Comparison of ENCODE assay signal across 16 mouse cellular contexts in genomic region chr2:180444957-180445785, GRCm38 (mm10). TPM values are rescaled to one million over a fixed set of nuclear protein-coding genes. Genes with fewer than 3 reads are reported as not detected.
DNase-seq lines count a peak whose midpoint lies in the region; ATAC-seq and TF ChIP-seq lines count a peak whose summit lies in the region.
"Had no signal": no experiment of that assay in that cellular context is flagged by ENCODE, and none has a peak within 500 bp of the region (broad histone marks: within the 10 kb centered on the region; RNA-seq: fewer than 3 reads in every experiment).

No protein-coding gene starts in this region.

- no peaks in the 10 kb centered on the region for H3K4me1 ChIP-seq in hindbrain, postnatal 0 days (ENCODE audit: insufficient read depth, low read length)
- H3K4me1 ChIP-seq in hindbrain, embryonic 13.5 days (replicated peaks) = 0 out of 2 replicates have a peak, but pooled peaks cover 3% of the 10 kb centered on the region
- peaks cover 22% of the 10 kb centered on the region for H3K4me1 ChIP-seq in bone marrow, adult 2 months (ENCODE audit: control insufficient read depth, insufficient read depth, low read length)

- H3K9me3 ChIP-seq in hindbrain, postnatal 0 days (ENCODE audit: low read length) = no peaks in the 10 kb centered on the region
- H3K9me3 ChIP-seq in hindbrain, embryonic 13.5 days = no peaks in the 10 kb centered on the region
- H3K9me3 ChIP-seq: heart, embryonic 10.5 days; liver, embryonic 12.5 days had no signal

- 36% methylated on average over 8 of the region's 9 CpGs for WGBS in hindbrain, postnatal 0 days
- 50% methylated on average over 8 of the region's 9 CpGs for WGBS in hindbrain, embryonic 13.5 days
- WGBS in bone marrow, adult 2 months = 2% methylated on average over 9 of the region's 9 CpGs

- H3K27ac ChIP-seq in hindbrain, postnatal 0 days = no peak overlapping the region
- H3K27ac ChIP-seq in hindbrain, embryonic 13.5 days = no peak overlapping the region
- peak overlapping the region; percentile 78 for H3K27ac ChIP-seq in bone marrow, adult 2 months (ENCODE audit: control insufficient read depth, insufficient read depth, low read depth, low read length, poor library complexity)
- H3K27ac ChIP-seq: heart, embryonic 10.5 days; layer of hippocampus, adult 2 months; liver, embryonic 12.5 days had no signal

- peak; percentile 3 for DNase-seq in hindbrain, postnatal 0 days (ENCODE audit: low spot score)
- DNase-seq in B cell, adult 2 months = peak; percentile 48 to 53
- peak; percentile 61 for DNase-seq in splenic B cell, adult 2 months (ENCODE audit: low read depth, low spot score)
- DNase-seq in adrenal gland, adult 8-10 months = no peak
- DNase-seq in left cerebral cortex, postnatal 36 days (ENCODE audit: low spot score in 2 of 2) = no peak
- DNase-seq in kidney, postnatal 4 days = no peak
- DNase-seq: cerebellum, adult 18-20 months; kidney, adult 11 months; right cerebral cortex, postnatal 14 days had no signal

- intact Hi-C loops in left cerebral cortex, postnatal 36 days (cut with DNase I) = no loop called here

- no peak for TF ChIP-seq POLR2A in bone marrow, adult 2 months (IDR thresholded peaks at IDR 0.05; ENCODE audit: borderline replicate concordance, control insufficient read depth, low read depth, low read length)

- no peaks in the 10 kb centered on the region for H3K36me3 ChIP-seq in hindbrain, postnatal 0 days (ENCODE audit: insufficient read depth, low read length)
- H3K36me3 ChIP-seq in hindbrain, embryonic 13.5 days = no peaks in the 10 kb centered on the region
- no peaks in the 10 kb centered on the region for H3K36me3 ChIP-seq in splenic B cell, adult 2 months (ENCODE audit: control insufficient read depth, insufficient read depth, low read length, poor library complexity, severe bottlenecking)
- H3K36me3 ChIP-seq: heart, embryonic 10.5 days; liver, embryonic 12.5 days had no signal

- no peak overlapping the region for H3K4me3 ChIP-seq in hindbrain, postnatal 0 days (ENCODE audit: low read length)
- H3K4me3 ChIP-seq in hindbrain, embryonic 13.5 days = no peak overlapping the region
- no peak overlapping the region for H3K4me3 ChIP-seq in bone marrow, adult 2 months (replicated peaks; ENCODE audit: control insufficient read depth, low read depth, low read length)
- H3K4me3 ChIP-seq: heart, embryonic 10.5 days; layer of hippocampus, adult 2 months; liver, embryonic 12.5 days had no signal

- no peak for TF ChIP-seq CTCF in hindbrain, postnatal 0 days (IDR thresholded peaks at IDR 0.05; ENCODE audit: low read depth)
- no peak for TF ChIP-seq CTCF in bone marrow, adult 2 months (IDR thresholded peaks at IDR 0.05; ENCODE audit: control insufficient read depth, insufficient read depth, low read length)

- H3K27me3 ChIP-seq in hindbrain, postnatal 0 days (ENCODE audit: insufficient read depth, low read length) = no peaks in the 10 kb centered on the region
- peaks cover 26% of the 10 kb centered on the region for H3K27me3 ChIP-seq in hindbrain, embryonic 13.5 days
- no peaks in the 10 kb centered on the region for H3K27me3 ChIP-seq in splenic B cell, adult 2 months (ENCODE audit: control insufficient read depth, insufficient read depth, low read length, poor library complexity, severe bottlenecking)
- H3K27me3 ChIP-seq: liver, embryonic 12.5 days had no signal

- ATAC-seq in hindbrain, postnatal 0 days = no peak
- ATAC-seq in hindbrain, embryonic 13.5 days (ENCODE audit: low FRiP score) = no peak
- ATAC-seq: liver, embryonic 12.5 days; midbrain, embryonic 16.5 days had no signal

- no peak overlapping the region for H3K9ac ChIP-seq in hindbrain, postnatal 0 days (replicated peaks; ENCODE audit: low read length)
- H3K9ac ChIP-seq in hindbrain, embryonic 13.5 days = no peak overlapping the region
- H3K9ac ChIP-seq: liver, embryonic 12.5 days had no signal

- H3K4me2 ChIP-seq in hindbrain, postnatal 0 days (ENCODE audit: low read depth, low read length) = no peak overlapping the region
- H3K4me2 ChIP-seq in hindbrain, embryonic 13.5 days = no peak overlapping the region
- H3K4me2 ChIP-seq: liver, embryonic 12.5 days had no signal

RNA-seq across cellular contexts. Expression of gene Slco4a1, which starts 10.9 kb away (rescaled TPM):
- total RNA-seq in hindbrain, postnatal 0 days (2014; rRNA removed) = 4.0 and 5.4 TPM in 2 replicates
- polyA plus RNA-seq in hindbrain, postnatal 0 days (2015; fragmentation: Nextera tagmentation; extraction: Ambion mirVana) = 2.0 and 2.9 TPM in 2 replicates
- 1.9 and 2.2 TPM in 2 replicates for polyA plus RNA-seq in hindbrain, embryonic 13.5 days (2015; fragmentation: Nextera tagmentation; extraction: Ambion mirVana)
- 5.5 and 15.6 TPM in 2 replicates for polyA plus RNA-seq in bone marrow, adult 2 months (2011; ENCODE audit: insufficient read depth, insufficient read length, low replicate concordance, missing spikeins)
- total RNA-seq in adrenal gland, adult 8-10 months (2022) = under 1 TPM in 3 of 4 experiments, not detected in 1; 0.67 to 0.81 (median 0.73) TPM
- 1 to 10 TPM; 1.4 to 1.8 TPM for total RNA-seq in left cerebral cortex, postnatal 36 days (2021)

RNA-seq across cellular contexts. Expression of gene Ntsr1, which starts 54.6 kb away (rescaled TPM):
- total RNA-seq in hindbrain, postnatal 0 days (2014; rRNA removed) = 9.0 and 11.1 TPM in 2 replicates
- polyA plus RNA-seq in hindbrain, postnatal 0 days (2015; fragmentation: Nextera tagmentation; extraction: Ambion mirVana) = 2.8 and 2.9 TPM in 2 replicates
- polyA plus RNA-seq in hindbrain, embryonic 13.5 days (2015; fragmentation: Nextera tagmentation; extraction: Ambion mirVana) = 0.82 and 1.2 TPM in 2 replicates
- not detected in 2 replicates for polyA plus RNA-seq in bone marrow, adult 2 months (2011; ENCODE audit: insufficient read depth, insufficient read length, low replicate concordance, missing spikeins)
- not detected for total RNA-seq in adrenal gland, adult 8-10 months (2022)
- 1 to 10 TPM; 6.9 to 7.4 TPM for total RNA-seq in left cerebral cortex, postnatal 36 days (2021)
- total RNA-seq: neutrophil, adult 5-6 weeks had no signal

Comparison
In these comparisons a context has a peak if more than half of its experiments do, and no peak if none do; other contexts are left out.
1. DNase-seq: peak in hindbrain, postnatal 0 days (single experiment), B cell, adult 2 months (2 of 2) and splenic B cell, adult 2 months (single experiment); none in adrenal gland, adult 8-10 months (single experiment), left cerebral cortex, postnatal 36 days (0 of 2) and kidney, postnatal 4 days (0 of 2).